Mouse (Mus musculus) CD4-positive naive resting alpha-beta T cell, adult 76 days (primary cell): ENCODE results near the gene Mapk8ip1. TPM values are rescaled to one million over a fixed set of nuclear protein-coding genes. Genes with fewer than 3 reads are reported as not detected.

ENCODE experiments used
- total RNA-seq: library from RNA; stranded (reverse); gene quantifications from one replicate; pipeline ENCODE4 v1.2.4, GENCODE M21; 2023

Gene Mapk8ip1
- 0.76 TPM for total RNA-seq

GRCm38 (mm10) chr2:92401091-92401561, at the start of gene Mapk8ip1:
Mapk8ip1 (minus strand) TSS chr2:92401263.

GRCm38 (mm10) chr2:92433578-92434374, 32.7 kb upstream of the Mapk8ip1 start, which contains the start of gene Cry2:
Cry2 (minus strand) TSS chr2:92434043.

GRCm38 (mm10) chr2:92381901-92382588, 19.0 kb downstream of the Mapk8ip1 start, which contains the start of gene 1700029I15Rik:
1700029I15Rik (plus strand) TSS chr2:92382538.

GRCm38 (mm10) chr2:92374514-92374913, 26.5 kb downstream of the Mapk8ip1 start, which contains the start of the genes Pex16 and Large2:
Pex16 (plus strand) TSS chr2:92374676.
Large2 (minus strand) TSS chr2:92374869.

Other genes starting within 250 kb of the Mapk8ip1 start
- 34.2 TPM for gene Pex16, start 26.6 kb downstream of the Mapk8ip1 start, total RNA-seq
- not detected for gene Large2, start 26.4 kb downstream of the Mapk8ip1 start, total RNA-seq
- gene 1700029I15Rik, start 18.7 kb downstream of the Mapk8ip1 start, total RNA-seq: 8.1 TPM
- gene Cry2, start 32.8 kb upstream of the Mapk8ip1 start, total RNA-seq: 39.9 TPM
- 20.5 TPM for gene Slc35c1, start 59.3 kb upstream of the Mapk8ip1 start, total RNA-seq
- gene Chst1, start 198.4 kb upstream of the Mapk8ip1 start, total RNA-seq: 0.35 TPM